ENCODE assay signal across 9 mouse cellular contexts in the genomic region with DNA sequence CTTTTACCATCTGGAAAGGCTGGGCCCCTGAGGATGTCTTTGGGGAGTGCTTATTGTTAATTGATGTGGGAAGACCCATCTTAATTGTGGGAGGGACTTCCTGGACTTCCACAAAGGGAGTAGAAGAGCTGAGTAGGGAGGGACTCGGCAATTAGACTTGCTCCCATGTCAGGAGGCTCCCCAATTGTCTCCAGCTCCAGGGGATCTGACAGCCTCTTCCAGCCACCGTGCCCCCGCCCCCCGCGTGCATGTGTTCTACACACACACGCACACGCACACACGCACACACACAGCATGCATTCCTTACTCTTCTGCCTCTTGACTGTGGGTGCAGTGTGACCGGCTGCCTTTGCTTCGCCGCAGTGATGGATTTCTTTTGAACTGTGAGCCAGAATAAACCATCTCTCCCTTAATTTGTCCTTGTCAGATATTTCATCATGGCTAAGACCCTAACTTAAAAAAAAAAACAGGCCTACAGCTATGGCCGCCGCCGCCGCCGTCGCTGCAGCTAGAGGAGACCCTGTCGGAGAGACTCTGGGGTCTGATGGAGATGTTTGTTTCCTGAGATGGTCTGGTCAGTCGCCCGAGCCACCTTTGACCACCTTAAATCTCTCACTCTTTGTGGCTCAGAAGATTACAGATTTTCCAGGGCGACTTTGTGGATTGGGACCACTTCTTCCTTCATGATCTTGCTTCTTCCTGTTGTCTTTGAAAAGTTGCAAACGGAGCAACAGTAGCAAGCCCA. TPM values are rescaled to one million over a fixed set of nuclear protein-coding genes. Genes with fewer than 3 reads are reported as not detected.
DNase-seq lines count a peak whose midpoint lies in the region; ATAC-seq and TF ChIP-seq lines count a peak whose summit lies in the region.
"Had no signal": no experiment of that assay in that cellular context is flagged by ENCODE, and none has a peak within 500 bp of the region (broad histone marks: within the 10 kb centered on the region; RNA-seq: fewer than 3 reads in every experiment).

No protein-coding gene starts in this region.

- H3K4me3 ChIP-seq in gastrocnemius, adult 2 months: peak overlapping the region; percentile 63
- peak overlapping the region; percentile 33 for H3K4me3 ChIP-seq in midbrain, embryonic 11.5 days (ENCODE audit: low read depth, low read length)

- peak overlapping the region; percentile 75 for H3K27ac ChIP-seq in gastrocnemius, adult 2 months
- H3K27ac ChIP-seq in midbrain, embryonic 11.5 days (ENCODE audit: low read depth, low read length): no peak overlapping the region

- TF ChIP-seq CTCF in gastrocnemius, adult 2 months (IDR thresholded peaks at IDR 0.05): no peak

- H3K4me2 ChIP-seq in midbrain, embryonic 11.5 days: peak overlapping the region; percentile 55

- intact Hi-C loops in gastrocnemius, adult 2 months (cut with DNase I): loop anchor here (5.0 kb wide), 1 partner anchor 34 kb away; no protein-coding TSS in a partner anchor
- intact Hi-C loops in gastrocnemius, postnatal 36 days (cut with DNase I): loop anchor here (5.0 kb wide), 2 partner anchors 59 to 104 kb away; no protein-coding TSS in a partner anchor

- no peaks in the 10 kb centered on the region for H3K27me3 ChIP-seq in midbrain, embryonic 11.5 days (ENCODE audit: control insufficient read depth, insufficient read depth, low read length)
- H3K27me3 ChIP-seq: CH12.LX had no signal

- 3% methylated on average over 22 of the region's 22 CpGs for WGBS in midbrain, embryonic 11.5 days

- peak; percentile 74 for ATAC-seq in midbrain, embryonic 11.5 days (ENCODE audit: low FRiP score)

- no peaks in the 10 kb centered on the region for H3K9me3 ChIP-seq in midbrain, embryonic 11.5 days (ENCODE audit: control insufficient read depth, low read length)

- H3K4me1 ChIP-seq in midbrain, embryonic 11.5 days (ENCODE audit: control insufficient read depth, insufficient read depth, low read length): peaks cover 6% of the 10 kb centered on the region; the same call in 1 of the 2 replicates

- peak overlapping the region; percentile 60 for H3K9ac ChIP-seq in midbrain, embryonic 11.5 days (ENCODE audit: low read length)

- no peaks in the 10 kb centered on the region for H3K36me3 ChIP-seq in midbrain, embryonic 11.5 days (ENCODE audit: control insufficient read depth, insufficient read depth, low read length)

- peak; percentile 34 for DNase-seq in gastrocnemius, adult 2 months
- DNase-seq in gastrocnemius, postnatal 36 days: no peak
- peak; percentile 25 for DNase-seq in brain, adult 2 months (ENCODE audit: low read depth, low spot score)
- DNase-seq in heart, adult 9 months (ENCODE audit: low spot score in 2 of 2): peak; percentile 56 to 73
- DNase-seq in kidney, postnatal 10 days: peak; percentile 66
- DNase-seq in midbrain, embryonic 11.5 days (ENCODE audit: low spot score, missing footprints): peak; percentile 91
- no peak for DNase-seq in frontal cortex, adult 2 months (ENCODE audit: extremely low spot score in 1 of 2, low spot score in 1 of 2)
- no peak for DNase-seq in left cerebral cortex, adult 9 months (ENCODE audit: low spot score in 2 of 2)

RNA-seq across cellular contexts. Expression of gene Tnks2, which starts 15.7 kb away (rescaled TPM):
- total RNA-seq in gastrocnemius, adult 2 months (2021): 100 to 1,000 TPM; 106 to 127 TPM
- total RNA-seq in gastrocnemius, postnatal 36 days (2021): 100 to 1,000 TPM; 106 to 115 TPM
- 76.3 and 81.3 TPM in 2 replicates for polyA plus RNA-seq in midbrain, embryonic 11.5 days (2014; fragmentation: Nextera tagmentation; extraction: Ambion mirVana)
- polyA plus RNA-seq in frontal cortex, adult 2 months (2012; rRNA removed): 61.3 and 68.7 TPM in 2 replicates

Comparison
In these comparisons a context has a peak if more than half of its experiments do, and no peak if none do; other contexts are left out.
1. DNase-seq: peak in gastrocnemius, adult 2 months (single experiment), brain, adult 2 months (single experiment), heart, adult 9 months (2 of 2), kidney, postnatal 10 days (single experiment) and midbrain, embryonic 11.5 days (single experiment); none in gastrocnemius, postnatal 36 days (0 of 2), frontal cortex, adult 2 months (0 of 2) and left cerebral cortex, adult 9 months (0 of 2).